Mouse (Mus musculus): ENCODE measurements around the gene Smyd3.
A peak's percentile ranks its signal among the peaks of the same experiment; 100 is the strongest.

Gene Smyd3

GRCm38 (mm10) chr1:179114833-179115495, 402.9 kb downstream of the Smyd3 start:
- DNase-seq (ENCODE audit: low spot score), result no peak

- no peak for DNase-seq (ENCODE audit: low spot score)
These were observed 403.5 kb downstream of the Smyd3 start for GRCm38 (mm10) chr1:179114385-179114784.

DNA sequence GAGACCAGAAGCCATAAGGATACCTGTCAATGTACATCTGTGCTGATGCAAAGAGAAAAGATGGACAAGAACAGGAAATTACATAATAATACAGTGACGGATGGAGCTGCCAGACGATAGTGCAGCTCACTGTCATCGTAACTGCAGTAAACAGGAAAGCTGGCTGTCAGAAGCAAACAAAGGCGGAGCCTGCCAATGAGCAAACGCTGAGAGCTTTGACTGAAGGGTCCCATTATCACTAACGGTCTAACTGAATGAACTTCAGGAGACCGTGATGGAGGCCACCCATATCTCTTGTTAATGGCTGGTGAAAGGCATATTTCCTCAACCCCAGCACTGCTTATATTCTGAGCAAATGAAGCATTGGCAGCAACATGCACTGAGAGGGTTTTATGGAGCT, 409.1 kb downstream of the Smyd3 start:
- no peak for DNase-seq (ENCODE audit: low spot score)

DNA sequence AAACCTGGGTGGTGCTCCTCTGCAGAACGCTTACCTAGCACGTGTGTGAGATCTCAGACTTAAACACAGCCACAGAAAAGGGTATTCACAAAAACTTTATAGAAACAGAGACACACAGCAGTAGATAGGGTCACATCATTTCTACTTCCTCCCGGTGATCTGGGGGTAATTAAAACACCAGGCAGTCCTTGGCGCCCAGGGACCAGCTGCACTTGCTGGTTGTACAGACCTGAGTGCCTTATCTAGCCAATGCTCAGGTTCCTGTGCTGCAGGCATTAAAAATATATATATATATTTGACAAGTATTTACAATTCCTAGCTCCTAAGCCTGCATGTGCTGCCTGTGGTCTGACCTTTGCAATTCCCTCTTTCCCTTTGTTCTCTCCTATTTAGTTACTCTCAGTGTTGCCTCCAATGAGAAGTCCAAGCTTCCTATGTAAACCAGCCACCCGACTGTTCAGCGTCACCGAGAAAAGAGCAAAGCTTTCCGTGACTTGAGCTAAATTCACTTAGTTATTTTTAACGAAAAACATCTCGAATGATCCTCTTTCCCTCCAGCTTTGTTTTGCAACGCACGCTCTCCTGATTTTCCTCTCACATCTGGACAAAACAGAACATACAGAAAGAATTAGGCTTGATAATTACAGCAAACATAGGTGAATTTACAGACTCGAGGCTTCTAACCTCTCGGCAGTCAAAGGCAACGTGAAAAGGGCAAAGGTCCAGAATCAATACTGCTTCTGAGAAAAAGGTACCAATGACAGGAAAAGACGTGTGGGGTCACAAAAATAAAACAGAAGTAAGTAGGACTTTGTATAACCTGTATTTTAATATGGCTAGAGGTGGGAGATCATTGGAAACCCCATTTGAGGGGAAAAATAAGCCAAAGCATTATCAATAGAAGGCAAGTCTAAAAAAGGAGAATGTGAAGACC, 409.8 kb downstream of the Smyd3 start:
- no peak for DNase-seq (ENCODE audit: low spot score)

DNA sequence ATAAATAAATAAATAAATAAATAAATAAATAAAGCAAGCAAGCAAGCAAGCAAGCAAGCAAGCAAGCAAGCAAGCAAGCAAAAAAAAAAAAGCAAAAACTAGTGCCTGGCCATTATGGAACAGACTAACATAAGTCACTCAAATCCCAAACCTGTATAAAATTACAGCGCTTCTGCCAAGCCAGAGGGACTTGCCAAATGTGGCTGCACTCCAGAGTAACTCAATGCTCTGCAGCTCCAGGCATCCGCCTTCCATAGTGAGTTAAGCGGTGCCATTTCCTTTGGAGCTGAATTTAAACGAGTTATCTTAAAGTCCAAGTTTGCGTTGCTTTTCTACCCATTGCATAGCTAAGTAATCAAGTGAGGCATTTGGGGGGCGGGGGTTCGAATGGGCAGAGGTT, 410.6 kb downstream of the Smyd3 start:
- no peak for DNase-seq (ENCODE audit: low spot score)

DNA sequence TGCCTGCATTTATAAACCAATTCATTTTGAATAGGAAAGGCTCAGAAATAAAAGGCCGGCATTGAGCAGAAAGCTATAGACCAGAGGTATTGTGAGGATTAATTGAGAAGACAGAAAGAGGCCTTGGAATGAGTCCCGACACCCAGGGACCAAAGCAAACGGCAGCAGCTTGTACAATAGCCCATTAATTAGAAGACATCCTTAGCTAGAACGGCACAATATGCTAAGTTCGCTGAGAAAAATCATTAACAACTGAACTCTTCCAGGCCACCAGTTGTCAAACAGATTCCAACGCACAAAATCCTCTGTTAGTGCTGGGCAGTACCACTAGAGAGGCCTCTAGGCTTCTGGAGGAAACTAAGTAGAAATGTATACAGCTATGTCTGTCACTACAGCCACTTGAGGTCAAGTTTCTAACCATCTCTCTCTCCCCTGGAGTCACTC, 411.1 kb downstream of the Smyd3 start:
- no peak for DNase-seq (ENCODE audit: low spot score)

DNA sequence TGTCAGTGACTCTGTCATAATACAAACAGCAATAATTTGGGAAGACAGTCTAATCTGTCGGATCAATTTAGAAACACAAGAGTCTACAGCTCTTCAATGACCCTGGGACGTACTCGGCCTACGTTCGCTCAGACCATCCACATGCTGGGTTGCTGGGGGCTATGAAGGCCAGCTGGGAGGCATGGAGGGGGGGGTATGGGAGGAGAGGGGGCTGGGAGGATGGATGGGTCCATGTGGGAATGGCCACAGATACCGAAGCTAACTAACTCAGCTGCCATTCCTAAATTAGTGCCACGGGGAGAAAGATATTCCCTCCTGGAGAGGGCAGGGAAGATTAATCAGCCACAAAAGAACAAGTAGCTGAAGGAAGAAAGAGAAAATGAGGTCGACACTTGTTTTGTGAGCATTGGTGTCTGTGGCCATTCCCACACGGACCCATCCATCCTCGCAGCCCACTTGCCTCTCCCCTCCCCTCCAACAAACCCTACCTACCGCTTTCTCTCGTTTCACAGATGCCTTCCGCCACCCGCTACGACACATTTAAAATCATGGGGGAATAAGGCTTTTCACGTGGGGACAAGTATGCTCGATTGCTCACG, 411.6 kb downstream of the Smyd3 start:
- no peak for DNase-seq (ENCODE audit: low spot score)

- DNase-seq (ENCODE audit: low spot score), result no peak
These were observed 413.4 kb downstream of the Smyd3 start for GRCm38 (mm10) chr1:179104447-179104846.

- peak; percentile 28 for DNase-seq (ENCODE audit: low spot score)
These were observed 420.8 kb downstream of the Smyd3 start for GRCm38 (mm10) chr1:179096993-179097392.

- DNase-seq (ENCODE audit: low spot score), result no peak
These were observed 421.5 kb downstream of the Smyd3 start for GRCm38 (mm10) chr1:179096323-179096722.

DNA sequence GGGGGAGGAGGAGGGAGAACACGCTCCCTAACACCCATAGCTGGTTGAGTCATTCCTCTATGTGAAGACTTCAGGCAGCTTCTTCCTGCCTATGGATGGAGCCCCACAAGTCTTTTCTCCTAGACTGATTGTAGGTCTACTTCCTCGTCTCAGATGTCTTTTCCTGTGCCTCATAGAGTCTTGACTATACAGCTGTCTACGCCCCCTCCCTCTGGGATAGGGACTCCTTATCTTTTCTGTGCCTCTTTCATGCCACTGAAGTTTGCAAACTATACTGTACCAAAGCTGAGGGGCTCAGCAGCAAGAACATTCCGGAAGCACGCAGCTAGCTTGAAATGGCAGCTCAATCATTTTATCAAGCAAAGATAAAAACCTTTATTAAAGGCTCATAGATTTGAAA, 428.7 kb downstream of the Smyd3 start:
- no peak for DNase-seq (ENCODE audit: low spot score)

GRCm38 (mm10) chr1:179087033-179087998, 430.5 kb downstream of the Smyd3 start:
- DNase-seq (ENCODE audit: low spot score), result peak; percentile 46

DNA sequence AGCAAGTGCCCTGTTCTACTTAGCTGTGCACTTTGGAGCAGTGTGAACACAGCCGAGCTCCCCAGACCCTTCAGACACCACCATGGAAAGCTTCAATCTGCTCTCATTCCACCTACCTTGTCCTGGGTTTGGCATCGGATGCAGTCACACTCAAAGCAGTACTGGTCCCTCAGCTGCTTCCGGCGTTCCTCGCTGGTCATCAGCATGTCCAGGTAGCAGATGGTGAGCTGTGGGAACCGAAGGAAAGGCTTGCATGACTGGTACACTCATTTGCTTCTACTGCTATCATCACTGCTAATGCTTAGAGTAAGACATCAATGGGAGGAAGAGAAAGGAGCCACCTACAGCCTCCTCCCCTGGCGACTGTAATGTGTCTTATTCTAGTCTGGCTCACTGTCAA, 431.6 kb downstream of the Smyd3 start:
- DNase-seq (ENCODE audit: low spot score), result no peak

GRCm38 (mm10) chr1:179083098-179083497, 434.7 kb downstream of the Smyd3 start:
- no peak for DNase-seq (ENCODE audit: low spot score)

GRCm38 (mm10) chr1:179073846-179074245, 444.0 kb downstream of the Smyd3 start:
- DNase-seq (ENCODE audit: low spot score), result no peak

DNA sequence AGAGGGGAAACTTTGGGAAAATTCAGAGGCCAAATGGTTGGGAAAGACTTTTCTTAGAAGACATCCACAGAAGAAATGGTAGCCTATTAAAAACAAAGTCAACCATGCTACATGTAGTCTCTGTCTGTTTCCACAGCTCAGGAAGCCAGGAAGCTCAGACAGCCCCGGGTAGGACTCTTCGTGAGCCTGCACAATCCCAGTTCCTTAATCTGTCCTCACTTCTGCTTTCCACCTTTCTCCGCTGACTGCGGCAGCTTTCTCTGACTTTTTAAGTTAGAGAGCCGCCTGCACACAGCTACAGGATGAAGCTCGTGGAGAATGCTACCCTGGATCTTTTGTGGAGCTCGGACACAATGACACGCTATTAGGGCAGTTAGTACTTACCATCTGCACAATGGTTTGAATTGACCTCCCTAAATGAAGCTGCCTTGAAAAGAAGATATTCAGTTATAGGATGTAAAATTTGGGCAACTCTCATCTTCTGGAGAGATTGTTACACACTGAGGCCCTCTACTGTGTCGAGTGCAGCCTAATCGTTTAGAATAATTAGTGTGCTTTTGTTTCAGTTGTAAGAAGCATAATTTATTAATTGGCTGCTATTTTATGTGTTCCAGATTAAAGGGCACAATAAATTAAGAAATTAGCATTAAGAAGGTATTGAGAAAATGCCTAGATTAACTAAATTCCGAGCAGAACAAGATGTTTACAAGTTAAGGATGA, 444.7 kb downstream of the Smyd3 start:
- no peak for DNase-seq (ENCODE audit: low spot score)

DNA sequence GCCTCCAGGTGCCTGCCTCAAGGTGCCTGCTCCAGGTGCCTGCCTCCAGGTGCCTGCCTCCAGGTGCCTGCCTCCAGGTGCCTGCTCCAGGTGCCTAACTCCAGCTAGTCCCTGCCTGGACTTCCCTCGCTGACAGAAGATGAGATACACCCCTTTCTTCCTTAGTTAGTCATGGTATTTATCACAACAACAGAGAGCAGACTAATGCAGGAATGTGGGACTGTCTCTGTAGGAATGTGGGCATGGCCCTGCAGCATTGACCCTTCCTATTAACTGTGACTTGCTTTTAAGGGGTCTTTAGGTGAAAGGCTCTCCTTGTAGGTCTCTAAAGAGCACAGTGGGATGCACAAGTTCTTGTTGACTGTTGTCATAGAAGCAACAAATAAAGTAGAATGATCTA, 445.4 kb downstream of the Smyd3 start:
- no peak for DNase-seq (ENCODE audit: low spot score)

GRCm38 (mm10) chr1:179068990-179069389, 448.9 kb downstream of the Smyd3 start:
- no peak for DNase-seq (ENCODE audit: low spot score)

GRCm38 (mm10) chr1:179065294-179065601, 452.6 kb downstream of the Smyd3 start:
- DNase-seq (ENCODE audit: low spot score), result no peak

GRCm38 (mm10) chr1:179064601-179065293, 453.1 kb downstream of the Smyd3 start:
- no peak for DNase-seq (ENCODE audit: low spot score)

DNA sequence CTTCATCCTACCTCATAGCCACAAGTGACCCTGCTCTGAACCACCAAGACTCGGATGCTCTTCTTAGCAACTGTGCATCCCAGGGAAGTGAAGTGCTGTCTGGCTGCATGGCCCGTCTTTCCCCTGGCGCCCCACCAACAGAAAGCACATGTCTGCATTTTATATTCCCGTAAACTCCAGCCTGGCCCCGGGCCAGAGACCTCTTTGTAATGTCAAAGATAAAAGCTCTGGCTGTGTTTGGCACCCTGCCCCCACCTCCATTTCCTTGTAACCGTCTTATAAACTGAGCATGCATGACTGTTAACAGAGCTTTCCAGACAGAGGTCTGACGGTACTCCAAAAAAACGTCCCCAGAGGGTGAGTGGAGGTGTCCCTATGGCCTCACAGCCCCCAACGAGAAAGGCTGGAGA, 456.1 kb downstream of the Smyd3 start:
- peak; percentile 96 for DNase-seq (ENCODE audit: low spot score)

Data from MN1 (cell line).